Mouse (Mus musculus) midbrain, postnatal 0 days (tissue): ENCODE data around the gene Zdhhc5. TPM values are rescaled to one million over a fixed set of nuclear protein-coding genes. Genes with fewer than 3 reads are reported as not detected.

Source experiments
- ATAC-seq: fragments of 200-750 bp; cut with Nextera tagmentation; 2 replicates; pipeline ENCODE4 v1.8.0; 2017; ENCODE audit warnings: moderate number of reproducible peaks, mild to moderate bottlenecking, moderate TSS enrichment, moderate library complexity; ENCODE audit not compliant: low FRiP score
- DNase-seq: peaks from one replicate; pipeline ENCODE4 v3.0.0-alpha.2; 2015; ENCODE audit warnings: low spot score
- H3K27ac ChIP-seq: fragments of 300-500 bp; sonication (generic); 2 replicates; pipeline ENCODE4 v1.5.1; 2014; ENCODE audit warnings: low read depth, mild to moderate bottlenecking, low read length, mixed read lengths
- H3K27me3 ChIP-seq: fragments of 300-500 bp; sonication (generic); 2 replicates; pipeline ENCODE4 v1.6.1; 2014; ENCODE audit warnings: low read length, control low read depth, mixed read lengths; ENCODE audit not compliant: insufficient read depth
- H3K36me3 ChIP-seq: fragments of 300-500 bp; sonication (generic); 2 replicates; pipeline ENCODE4 v1.6.1; 2014; ENCODE audit warnings: low read length, control low read depth, mixed read lengths; ENCODE audit not compliant: insufficient read depth
- H3K4me1 ChIP-seq: fragments of 300-500 bp; sonication (generic); 2 replicates; pipeline ENCODE4 v1.6.1; 2014; ENCODE audit warnings: mild to moderate bottlenecking, control low read depth, antibody characterized with exemption, low read length, mixed read lengths; ENCODE audit not compliant: insufficient read depth
- H3K4me2 ChIP-seq: fragments of 300-500 bp; sonication (generic); 2 replicates; pipeline ENCODE4 v1.6.1; 2014; ENCODE audit warnings: low read depth, mild to moderate bottlenecking, low read length, mixed read lengths; ENCODE audit not compliant: poor library complexity, severe bottlenecking
- H3K4me3 ChIP-seq: fragments of 300-500 bp; sonication (generic); 2 replicates; pipeline ENCODE4 v1.5.1; 2014; ENCODE audit warnings: low read depth, mild to moderate bottlenecking, low read length, moderate library complexity
- H3K9ac ChIP-seq: fragments of 300-500 bp; sonication (generic); replicated peaks from 2 replicates; pipeline ENCODE4 v1.6.1; 2014; ENCODE audit warnings: mild to moderate bottlenecking, low read length, moderate library complexity, mixed read lengths; ENCODE audit not compliant: poor library complexity, severe bottlenecking
- H3K9me3 ChIP-seq: fragments of 300-500 bp; sonication (generic); 2 replicates; pipeline ENCODE4 v1.6.1; 2016; ENCODE audit warnings: low read length, control low read depth
- CTCF ChIP-seq: IDR thresholded peaks from 2 replicates; pipeline ENCODE4 v1.5.1; 2016; ENCODE audit warnings: antibody characterized with exemption, mild to moderate bottlenecking
- WGBS: fragments of 180-500 bp; shearing (Covaris S2); extraction: QIAGEN DNeasy Blood & Tissue Kit; methylation state at CpG from one replicate; pipeline ENCODE4 v1.1.7; 2014; 5-methylcytosine and 5-hydroxymethylcytosine counted together
- polyA plus RNA-seq: library from polyadenylated mRNA; unstranded; fragments of >200 nt; fragmentation: Nextera tagmentation; extraction: Ambion mirVana; gene quantifications from 2 replicates; pipeline ENCODE4 v1.2.1, GENCODE M21; 2015
- total RNA-seq: library from RNA; depleted of rRNA; stranded (reverse); fragments of >200 nt; gene quantifications from 2 replicates; pipeline ENCODE4 v1.2.3, GENCODE M21; 2014

Gene Zdhhc5
- total and polyA plus RNA-seq, 2 experiments from 2014 or later = 17.9 to 39.0 TPM

- Histone ChIP-seq H3K4me2 (no peak overlapping the region), H3K4me1 (no peaks in the 10 kb centered on the region), H3K9ac (no peak overlapping the region), H3K27me3 (no peaks in the 10 kb centered on the region), H3K4me3 (no peak overlapping the region), H3K27ac (no peak overlapping the region), H3K36me3 (peaks cover 7% of the 10 kb centered on the region; the same call in 1 of the 2 replicates), H3K9me3 (no peaks in the 10 kb centered on the region)
- ATAC-seq (no peak), DNase-seq (no peak)
- 94% methylated on average over 1 of the region's 1 CpGs for WGBS
- TF ChIP-seq CTCF = no peak
Measured at GRCm38 (mm10) chr2:84703497-84703896, 11.5 kb downstream of the Zdhhc5 start.

- no peak for TF ChIP-seq CTCF
- Histone ChIP-seq H3K36me3 (peaks cover 34% of the 10 kb centered on the region), H3K4me3 (no peak overlapping the region), H3K9ac (no peak overlapping the region), H3K4me2 (no peak overlapping the region), H3K27ac (no peak overlapping the region), H3K4me1 (no peaks in the 10 kb centered on the region), H3K9me3 (no peaks in the 10 kb centered on the region), H3K27me3 (no peaks in the 10 kb centered on the region)
- DNase-seq = no peak
- WGBS = 91% methylated on average over 5 of the region's 5 CpGs
- no peak for ATAC-seq
Measured at GRCm38 (mm10) chr2:84695007-84695695, 19.8 kb downstream of the Zdhhc5 start.

- ATAC-seq = no peak
- WGBS = 93% methylated on average over 12 of the region's 12 CpGs
Measured at GRCm38 (mm10) chr2:84690050-84690449, 24.9 kb downstream of the Zdhhc5 start.

GRCm38 (mm10) chr2:84688080-84688844 is 26.7 kb downstream of the Zdhhc5 start:
- Histone ChIP-seq H3K36me3 (peaks cover 57% of the 10 kb centered on the region), H3K27me3 (no peaks in the 10 kb centered on the region), H3K4me2 (no peak overlapping the region), H3K9me3 (no peaks in the 10 kb centered on the region), H3K9ac (no peak overlapping the region), H3K4me3 (no peak overlapping the region), H3K27ac (no peak overlapping the region), H3K4me1 (no peaks in the 10 kb centered on the region)
- DNase-seq (no peak), ATAC-seq (no peak)
- no peak for TF ChIP-seq CTCF
- WGBS = 75% methylated on average over 2 of the region's 2 CpGs

More at GRCm38 (mm10) chr2:84690050-84690449, 24.9 kb downstream of the Zdhhc5 start:
- Histone ChIP-seq H3K4me3 (no peak overlapping the region), H3K4me2 (no peak overlapping the region), H3K9me3 (no peaks in the 10 kb centered on the region), H3K36me3 (peaks cover 64% of the 10 kb centered on the region), H3K27ac (no peak overlapping the region; the same call in 1 of the 2 replicates), H3K4me1 (no peaks in the 10 kb centered on the region), H3K27me3 (no peaks in the 10 kb centered on the region), H3K9ac (no peak overlapping the region)
- TF ChIP-seq CTCF = no peak
- DNase-seq = no peak

GRCm38 (mm10) chr2:84682605-84683183 is 32.3 kb downstream of the Zdhhc5 start:
- DNase-seq (no peak), ATAC-seq (no peak)
- peaks cover 13% of the 10 kb centered on the region; the same call in 1 of the 2 replicates for H3K36me3 ChIP-seq
- WGBS = 89% methylated on average over 6 of the region's 6 CpGs
- no peak overlapping the region for H3K4me2 ChIP-seq
- H3K9me3 ChIP-seq = no peaks in the 10 kb centered on the region
- peaks cover 2% of the 10 kb centered on the region; the same call in 1 of the 2 replicates for H3K4me1 ChIP-seq
- H3K4me3 ChIP-seq = no peak overlapping the region
- TF ChIP-seq CTCF = no peak
- H3K27me3 ChIP-seq = no peaks in the 10 kb centered on the region
- no peak overlapping the region for H3K9ac ChIP-seq
- H3K27ac ChIP-seq = no peak overlapping the region
